26 mouse cellular contexts compared by ENCODE assay signal in the genomic region with DNA sequence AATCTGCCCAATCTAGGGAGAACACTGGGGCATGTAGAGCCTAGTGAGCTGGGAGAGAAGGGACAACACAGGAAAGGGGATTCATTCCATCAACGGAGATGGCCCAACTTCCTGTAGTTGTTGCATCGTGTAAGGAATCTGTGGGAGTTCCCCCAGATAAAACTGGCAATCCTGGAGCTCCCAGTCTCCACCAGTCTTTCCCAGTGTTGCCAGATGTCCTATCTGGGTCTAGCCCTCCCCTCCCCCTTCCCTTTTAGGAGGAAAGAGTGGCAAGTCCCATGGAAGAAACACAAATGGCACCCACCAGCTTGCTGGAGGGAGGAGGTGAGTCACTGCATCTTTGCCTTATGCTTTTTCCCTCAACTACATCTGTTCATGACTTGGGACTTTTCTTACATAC.
A peak's percentile ranks its signal among the peaks of the same experiment; 100 is the strongest.
DNase-seq lines count a peak whose midpoint lies in the region; ATAC-seq and TF ChIP-seq lines count a peak whose summit lies in the region.
"Had no signal": no experiment of that assay in that cellular context is flagged by ENCODE, and none has a peak within 500 bp of the region (broad histone marks: within the 10 kb centered on the region; RNA-seq: fewer than 3 reads in every experiment).

No protein-coding gene starts in this region.

- H3K27ac ChIP-seq in layer of hippocampus, adult 2 months, result peak overlapping the region; percentile 65; the same call in 1 of the 2 replicates
- H3K27ac ChIP-seq in hindbrain, embryonic 11.5 days (ENCODE audit: low read depth, low read length), result no peak overlapping the region
- H3K27ac ChIP-seq: embryonic facial prominence, embryonic 12.5 days; hindbrain, embryonic 13.5 days; limb, embryonic 12.5 days; liver, embryonic 13.5 days; lung, embryonic 15.5 days; macrophage; midbrain, embryonic 10.5 days had no signal

- no peaks in the 10 kb centered on the region for H3K36me3 ChIP-seq in hindbrain, embryonic 11.5 days (ENCODE audit: control insufficient read depth, insufficient read depth, low read length)
- H3K36me3 ChIP-seq: hindbrain, embryonic 13.5 days; liver, embryonic 13.5 days; midbrain, embryonic 10.5 days had no signal

- 0 out of 2 replicates have a peak, but pooled peaks cover 2% of the 10 kb centered on the region for H3K27me3 ChIP-seq in hindbrain, embryonic 11.5 days (ENCODE audit: control insufficient read depth, insufficient read depth, low read length)
- H3K27me3 ChIP-seq: embryonic facial prominence, embryonic 12.5 days; hindbrain, embryonic 13.5 days; limb, embryonic 12.5 days; liver, embryonic 13.5 days; lung, embryonic 15.5 days had no signal

- peak; percentile 66 for ATAC-seq in frontal cortex, adult (ENCODE audit: low TSS enrichment)
- ATAC-seq in hindbrain, embryonic 11.5 days (ENCODE audit: low FRiP score), result no peak
- ATAC-seq: inflammation-experienced regulatory T-cells, adult 6 months had no signal

- 94% methylated on average over 2 of the region's 2 CpGs for WGBS in hindbrain, embryonic 11.5 days

- peaks cover 2% of the 10 kb centered on the region; the same call in 1 of the 2 replicates for H3K4me1 ChIP-seq in hindbrain, embryonic 11.5 days (replicated peaks; ENCODE audit: control insufficient read depth, insufficient read depth, low read length)
- H3K4me1 ChIP-seq: liver, embryonic 13.5 days had no signal

- TF ChIP-seq CTCF in layer of hippocampus, adult 2 months (conservative IDR thresholded peaks at IDR 0.05), result no peak

- H3K9ac ChIP-seq in hindbrain, embryonic 11.5 days (ENCODE audit: low read depth, low read length), result no peak overlapping the region
- H3K9ac ChIP-seq: embryonic facial prominence, embryonic 12.5 days; hindbrain, embryonic 13.5 days; limb, embryonic 12.5 days; liver, embryonic 13.5 days; lung, embryonic 15.5 days had no signal

- no peak overlapping the region for H3K4me2 ChIP-seq in hindbrain, embryonic 11.5 days (replicated peaks; ENCODE audit: low read depth, low read length)
- H3K4me2 ChIP-seq: embryonic facial prominence, embryonic 12.5 days; heart, embryonic 11.5 days; hindbrain, embryonic 13.5 days; limb, embryonic 12.5 days; liver, embryonic 13.5 days; lung, embryonic 15.5 days had no signal

- DNase-seq in frontal cortex, postnatal 14 days (ENCODE audit: low spot score in 2 of 2), result no peak
- peak; percentile 33 to 49 for DNase-seq in layer of hippocampus, adult 2 months (ENCODE audit: low spot score in 2 of 2)
- DNase-seq in layer of hippocampus, postnatal 10 days (ENCODE audit: low spot score in 2 of 2), result no peak
- peak; percentile 22 to 40 for DNase-seq in right cerebral cortex, adult 2 months (ENCODE audit: low spot score in 2 of 2)
- no peak for DNase-seq in right cerebral cortex, postnatal 14 days
- DNase-seq in hindbrain, embryonic 11.5 days (ENCODE audit: low spot score), result no peak
- no peak for DNase-seq in cerebellum, adult 11 months
- DNase-seq: adrenal gland, adult 8-10 months; cerebellum, adult 9-11 months; gastrocnemius, postnatal 25 days; heart, postnatal 14 days; kidney, adult 9 months; kidney, postnatal 36 days; liver, embryonic 13.5 days; retina, postnatal 1 day; thymus, postnatal 14 days had no signal

- H3K9me3 ChIP-seq in hindbrain, embryonic 11.5 days (ENCODE audit: control insufficient read depth, low read length), result no peaks in the 10 kb centered on the region
- H3K9me3 ChIP-seq: embryonic facial prominence, embryonic 12.5 days; hindbrain, embryonic 13.5 days; limb, embryonic 12.5 days; liver, embryonic 13.5 days; lung, embryonic 15.5 days; midbrain, embryonic 10.5 days had no signal

- H3K4me3 ChIP-seq in layer of hippocampus, adult 2 months, result no peak overlapping the region
- no peak overlapping the region for H3K4me3 ChIP-seq in hindbrain, embryonic 11.5 days (ENCODE audit: low read depth, low read length)
- H3K4me3 ChIP-seq: embryonic facial prominence, embryonic 12.5 days; erythroblast, embryonic 14.5 days; hindbrain, embryonic 13.5 days; limb, embryonic 12.5 days; liver, embryonic 13.5 days; lung, embryonic 15.5 days; midbrain, embryonic 10.5 days had no signal

Comparison
In these comparisons a context has a peak if more than half of its experiments do, and no peak if none do; other contexts are left out.
1. DNase-seq: peak in layer of hippocampus, adult 2 months (2 of 2) and right cerebral cortex, adult 2 months (2 of 2); none in frontal cortex, postnatal 14 days (0 of 2), layer of hippocampus, postnatal 10 days (0 of 2), right cerebral cortex, postnatal 14 days (single experiment), hindbrain, embryonic 11.5 days (single experiment) and cerebellum, adult 11 months (single experiment).